ENCODE assay signal across 11 mouse cellular contexts in genomic region chr4:102045183-102046140, GRCm38 (mm10). TPM values are rescaled to one million over a fixed set of nuclear protein-coding genes. Genes with fewer than 3 reads are reported as not detected.
DNase-seq lines count a peak whose midpoint lies in the region; ATAC-seq lines count a peak whose summit lies in the region.
"Had no signal": no experiment of that assay in that cellular context is flagged by ENCODE, and none has a peak within 500 bp of the region (broad histone marks: within the 10 kb centered on the region; RNA-seq: fewer than 3 reads in every experiment).

No protein-coding gene starts in this region.

- H3K9me3 ChIP-seq in heart, embryonic 16.5 days (replicated peaks; ENCODE audit: control insufficient read depth, low read length) = no peaks in the 10 kb centered on the region
- H3K9me3 ChIP-seq in lung, embryonic 15.5 days = no peaks in the 10 kb centered on the region

- no peaks in the 10 kb centered on the region for H3K27me3 ChIP-seq in heart, embryonic 16.5 days (ENCODE audit: control insufficient read depth, insufficient read depth, low read length)
- H3K27me3 ChIP-seq in lung, embryonic 15.5 days = no peaks in the 10 kb centered on the region

- H3K27ac ChIP-seq in heart, embryonic 16.5 days (ENCODE audit: low read length) = peak overlapping the region; percentile 64; the same call in 1 of the 2 replicates
- 0 out of 2 replicates have a peak overlapping the region, but pooled peaks have one; percentile 6 for H3K27ac ChIP-seq in lung, embryonic 15.5 days
- H3K27ac ChIP-seq: liver, embryonic 14.5 days had no signal

- no peak overlapping the region for H3K4me3 ChIP-seq in heart, embryonic 16.5 days (ENCODE audit: low read length)
- H3K4me3 ChIP-seq in lung, embryonic 15.5 days = no peak overlapping the region

- H3K4me2 ChIP-seq in heart, embryonic 16.5 days (ENCODE audit: low read depth, low read length) = no peak overlapping the region
- no peak overlapping the region for H3K4me2 ChIP-seq in lung, embryonic 15.5 days

- intact Hi-C loops in left cerebral cortex, postnatal 25 days (cut with DNase I) = no loop called here

- H3K36me3 ChIP-seq in heart, embryonic 16.5 days (ENCODE audit: control insufficient read depth, insufficient read depth) = no peaks in the 10 kb centered on the region
- no peaks in the 10 kb centered on the region for H3K36me3 ChIP-seq in lung, embryonic 15.5 days

- DNase-seq in MEL-GATA-1-ER (ENCODE audit: extremely low read depth, low read depth) = peak; percentile 8
- DNase-seq in adrenal gland, postnatal 14 days = peak; percentile 12
- DNase-seq in left cerebral cortex, postnatal 25 days (ENCODE audit: low spot score in 2 of 2) = no peak
- no peak for DNase-seq in layer of hippocampus, postnatal 36 days
- DNase-seq: cerebellum, adult 11 months; right cerebral cortex, postnatal 4 days had no signal

- no peak overlapping the region for H3K9ac ChIP-seq in heart, embryonic 16.5 days (ENCODE audit: low read length)
- no peak overlapping the region for H3K9ac ChIP-seq in lung, embryonic 15.5 days
- H3K9ac ChIP-seq: liver, embryonic 14.5 days had no signal

- WGBS in heart, embryonic 16.5 days = 25% methylated on average over 6 of the region's 6 CpGs
- 52% methylated on average over 6 of the region's 6 CpGs for WGBS in lung, embryonic 15.5 days

- no peaks in the 10 kb centered on the region for H3K4me1 ChIP-seq in heart, embryonic 16.5 days (ENCODE audit: control insufficient read depth, insufficient read depth, low read length)
- H3K4me1 ChIP-seq in lung, embryonic 15.5 days = no peaks in the 10 kb centered on the region

- no peak; the same call in 1 of the 2 replicates for ATAC-seq in heart, embryonic 16.5 days (replicated peaks; ENCODE audit: extremely low read depth, insufficient read depth, low FRiP score)
- no peak for ATAC-seq in lung, embryonic 15.5 days (ENCODE audit: borderline replicate concordance, extremely low read depth, low FRiP score, low TSS enrichment)
- no peak; the same call in 1 of the 2 replicates for ATAC-seq in granulocyte monocyte progenitor cell, adult 5-6 weeks (replicated peaks; ENCODE audit: poor library complexity, severe bottlenecking)

RNA-seq across cellular contexts. Expression of gene Pde4b, which starts 41.9 kb away (rescaled TPM):
- 10.2 and 14.5 TPM in 2 replicates for total RNA-seq in adrenal gland, postnatal 14 days (2021)
- polyA plus RNA-seq in heart, embryonic 16.5 days (2015; fragmentation: Nextera tagmentation; extraction: Ambion mirVana) = 28.4 and 29.4 TPM in 2 replicates
- polyA plus RNA-seq in lung, embryonic 15.5 days (2015; fragmentation: Nextera tagmentation; extraction: Ambion mirVana) = 37.3 and 40.5 TPM in 2 replicates
- total RNA-seq in granulocyte monocyte progenitor cell, adult 5-6 weeks (2014; fragmentation: Nextera tagmentation) = 6.1 and 11.4 TPM in 2 replicates
- 10.3 and 16.2 TPM in 2 replicates for total RNA-seq in granulocyte monocyte progenitor cell, adult 5-6 weeks (2017)
- 100 to 1,000 TPM; 116 to 134 TPM for total RNA-seq in left cerebral cortex, postnatal 25 days (2021)
- 10 to 100 TPM; 65.7 to 71.9 TPM for total RNA-seq in layer of hippocampus, postnatal 36 days (2021)

RNA-seq across cellular contexts. Expression of gene Gm12789, which starts 59.0 kb away (rescaled TPM):
- not detected in 2 replicates for total RNA-seq in adrenal gland, postnatal 14 days (2021)
- polyA plus RNA-seq in heart, embryonic 16.5 days (2015; fragmentation: Nextera tagmentation; extraction: Ambion mirVana) = not detected in 2 replicates
- not detected in 2 replicates for polyA plus RNA-seq in lung, embryonic 15.5 days (2015; fragmentation: Nextera tagmentation; extraction: Ambion mirVana)
- not detected in 2 replicates for total RNA-seq in granulocyte monocyte progenitor cell, adult 5-6 weeks (2014; fragmentation: Nextera tagmentation)
- not detected in 2 replicates for total RNA-seq in granulocyte monocyte progenitor cell, adult 5-6 weeks (2017)
- not detected for total RNA-seq in left cerebral cortex, postnatal 25 days (2021)
- total RNA-seq in layer of hippocampus, postnatal 36 days (2021) = not detected
- polyA plus RNA-seq: liver, embryonic 14.5 days; thymus, postnatal 0 days had no signal

Comparison
In these comparisons a context has a peak if more than half of its experiments do, and no peak if none do; other contexts are left out.
1. DNase-seq: peak in MEL-GATA-1-ER (single experiment) and adrenal gland, postnatal 14 days (single experiment); none in left cerebral cortex, postnatal 25 days (0 of 2) and layer of hippocampus, postnatal 36 days (0 of 2).